Mouse (Mus musculus) E14TG2a.4 (cell line): ENCODE measurements at regions not wholly inside any gene's neighbourhood (a gene's known extent, or its start where the extent isn't known, plus 50 kb on each side); places are given as distances from the start of the nearest gene placed in this dataset.

Experiments
- H3K27me3 ChIP-seq: 2 replicates; pipeline ENCODE4 v1.6.1; 2014; ENCODE audit warnings: low read length, control low read depth; ENCODE audit not compliant: insufficient read depth
- H3K36me3 ChIP-seq: 2 replicates; pipeline ENCODE4 v1.6.1; 2014; ENCODE audit warnings: low read length, control low read depth; ENCODE audit not compliant: insufficient read depth
- H3K4me1 ChIP-seq: replicated peaks from 2 replicates; pipeline ENCODE4 v1.6.1; 2014; ENCODE audit warnings: low read depth, low read length, control low read depth
- H3K4me3 ChIP-seq: replicated peaks from 2 replicates; pipeline ENCODE4 v1.5.1; 2014; ENCODE audit warnings: mild to moderate bottlenecking, low read length
- H3K9me3 ChIP-seq: 2 replicates; pipeline ENCODE4 v1.6.1; 2014; ENCODE audit warnings: low read length, control low read depth
- CTCF ChIP-seq: conservative IDR thresholded peaks from 2 replicates; pipeline ENCODE4 v1.5.1; 2014; ENCODE audit warnings: low read length
- NANOG ChIP-seq: IDR thresholded peaks from 2 replicates; pipeline ENCODE4 v1.6.1; 2014; ENCODE audit warnings: borderline replicate concordance, low read length, mixed read lengths
- POU5F1 ChIP-seq: IDR thresholded peaks from 2 replicates; pipeline ENCODE4 v1.6.1; 2014; ENCODE audit warnings: low read length, borderline replicate concordance

GRCm38 (mm10) chr2:11113191-11113590 lies 58.7 kb upstream of the Prkcq start:
- Histone ChIP-seq H3K4me1 (no peaks in the 10 kb centered on the region), H3K27me3 (peaks cover 7% of the 10 kb centered on the region; the same call in 1 of the 2 replicates), H3K4me3 (no peak overlapping the region), H3K9me3 (peaks cover 19% of the 10 kb centered on the region; the same call in 1 of the 2 replicates), H3K36me3 (no peaks in the 10 kb centered on the region)
- TF ChIP-seq CTCF (peak; percentile 56), NANOG (no peak)

- Histone ChIP-seq H3K4me3 (no peak overlapping the region), H3K4me1 (no peaks in the 10 kb centered on the region), H3K9me3 (0 out of 2 replicates have a peak, but pooled peaks cover 2% of the 10 kb centered on the region), H3K27me3 (peaks cover 7% of the 10 kb centered on the region; the same call in 1 of the 2 replicates), H3K36me3 (no peaks in the 10 kb centered on the region)
- TF ChIP-seq POU5F1 (no peak), CTCF (no peak), NANOG (no peak)
These were observed 53.3 kb upstream of the Prkcq start for GRCm38 (mm10) chr2:11118625-11119024.

GRCm38 (mm10) chr2:11119301-11119700 lies 52.6 kb upstream of the Prkcq start:
- TF ChIP-seq NANOG (no peak), POU5F1 (no peak), CTCF (no peak)
- peaks cover 7% of the 10 kb centered on the region; the same call in 1 of the 2 replicates for H3K27me3 ChIP-seq
- no peaks in the 10 kb centered on the region for H3K36me3 ChIP-seq

More at GRCm38 (mm10) chr2:11119301-11119700, 52.6 kb upstream of the Prkcq start:
- H3K4me3 ChIP-seq = no peak overlapping the region
- no peaks in the 10 kb centered on the region for H3K4me1 ChIP-seq
- H3K9me3 ChIP-seq = 0 out of 2 replicates have a peak, but pooled peaks cover 2% of the 10 kb centered on the region
